Mouse (Mus musculus) liver, postnatal 0 days (tissue): ENCODE measurements around the gene 1700022I11Rik.

ENCODE experiments used
- CTCF ChIP-seq: sonication (generic); IDR thresholded peaks from 2 replicates; pipeline ENCODE4 v1.5.1; 2016; ENCODE audit warnings: antibody characterized with exemption, low read depth
- EP300 ChIP-seq: IDR thresholded peaks from 2 replicates; pipeline ENCODE4 v1.6.1; 2016; ENCODE audit warnings: antibody characterized with exemption, low read depth, mild to moderate bottlenecking

DNA sequence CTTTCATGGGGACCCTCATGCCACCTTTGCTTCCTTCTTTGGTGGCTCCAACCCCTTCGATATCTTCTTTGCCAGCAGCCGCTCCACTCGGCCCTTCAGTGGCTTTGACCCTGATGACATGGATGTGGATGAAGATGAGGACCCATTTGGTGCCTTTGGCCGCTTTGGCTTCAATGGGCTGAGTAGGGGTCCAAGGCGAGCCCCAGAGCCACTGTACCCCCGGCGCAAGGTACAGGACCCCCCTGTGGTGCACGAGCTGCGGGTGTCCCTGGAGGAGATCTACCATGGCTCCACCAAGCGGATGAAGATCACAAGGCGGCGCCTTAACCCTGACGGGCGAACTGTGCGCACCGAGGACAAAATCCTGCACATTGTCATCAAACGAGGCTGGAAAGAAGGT lies 12.8 kb upstream of the 1700022I11Rik start:
- TF ChIP-seq CTCF (no peak), EP300 (no peak)
